Mouse (Mus musculus): ENCODE measurements around the gene Fibcd1. TPM values are rescaled to one million over a fixed set of nuclear protein-coding genes. Genes with fewer than 3 reads are reported as not detected.

Fibcd1 gene
- total RNA-seq, 2 experiments from 2014 or later: 7.0 to 13.3 TPM

DNA sequence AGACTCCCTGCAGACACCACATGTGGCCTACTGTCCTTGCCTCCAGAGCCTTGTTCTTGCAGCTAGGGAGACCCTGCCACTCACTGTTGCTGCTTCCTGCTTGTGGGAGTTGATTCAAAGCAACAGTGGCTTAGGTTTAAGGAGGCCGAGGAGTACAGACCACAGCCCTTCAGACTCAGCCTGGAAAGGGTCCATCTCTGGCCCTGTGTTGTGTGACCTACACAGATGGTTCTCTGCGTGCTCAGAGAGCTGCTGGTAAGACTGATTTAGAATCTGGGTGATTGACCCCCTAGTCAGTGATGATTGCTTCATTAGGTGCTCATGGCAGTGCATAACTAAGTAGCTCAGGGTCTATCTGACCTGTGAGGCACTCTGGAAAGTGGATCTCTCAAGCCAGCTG is 56.6 kb downstream of the Fibcd1 start:
- no peak for DNase-seq (ENCODE audit: extremely low spot score in 1 of 2, low spot score in 2 of 2)
- intact Hi-C loops (cut with DNase I): loop anchor here (5.0 kb wide), 3 partner anchors 98 to 307 kb away; partner anchors contain the start of gene Lamc3

DNA sequence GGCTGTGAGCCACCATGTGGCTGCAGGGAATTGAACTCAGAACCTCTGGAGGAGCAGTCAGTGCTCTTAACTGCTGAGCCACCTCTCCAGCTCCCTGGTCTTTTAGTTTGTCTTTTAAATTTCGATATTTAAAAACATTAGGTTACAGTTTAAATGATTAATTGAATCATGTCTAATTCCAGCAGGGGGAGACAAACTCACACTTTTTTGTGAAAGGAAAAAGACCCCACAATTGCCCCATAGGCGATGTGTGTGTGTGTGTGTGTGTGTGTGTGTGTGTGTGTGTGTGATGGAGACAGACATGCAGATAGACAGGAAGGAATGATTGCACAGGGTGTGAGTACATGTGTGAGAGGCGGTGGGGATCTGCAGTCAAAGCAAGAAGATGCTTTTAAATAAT is 57.6 kb downstream of the Fibcd1 start:
- intact Hi-C loops (cut with DNase I): loop anchor here (5.0 kb wide), 3 partner anchors 99 to 306 kb away; partner anchors contain the start of gene Lamc3
- no peak for DNase-seq (ENCODE audit: extremely low spot score in 1 of 2, low spot score in 2 of 2)

DNA sequence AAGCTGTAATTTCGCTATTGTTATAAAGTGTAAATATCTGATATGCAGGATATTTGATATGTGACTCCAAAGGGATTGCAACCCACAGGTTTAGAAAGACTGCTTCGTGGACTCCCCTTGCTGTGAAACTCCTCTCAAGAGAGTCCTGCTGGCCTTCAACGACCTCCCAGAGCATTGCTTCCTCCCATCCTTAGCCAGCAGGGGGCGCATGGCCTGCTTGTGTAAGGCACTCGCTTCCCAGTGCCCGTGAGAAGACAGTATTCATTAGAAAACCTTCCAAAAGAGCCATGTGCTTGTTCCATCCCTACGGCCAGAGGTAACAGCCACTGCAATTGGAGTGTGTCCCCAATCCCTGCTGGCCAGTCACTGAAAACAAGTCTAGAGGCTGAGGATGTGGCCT is 58.8 kb downstream of the Fibcd1 start:
- DNase-seq (ENCODE audit: extremely low spot score in 1 of 2, low spot score in 2 of 2): peak; percentile 63 to 86

DNA sequence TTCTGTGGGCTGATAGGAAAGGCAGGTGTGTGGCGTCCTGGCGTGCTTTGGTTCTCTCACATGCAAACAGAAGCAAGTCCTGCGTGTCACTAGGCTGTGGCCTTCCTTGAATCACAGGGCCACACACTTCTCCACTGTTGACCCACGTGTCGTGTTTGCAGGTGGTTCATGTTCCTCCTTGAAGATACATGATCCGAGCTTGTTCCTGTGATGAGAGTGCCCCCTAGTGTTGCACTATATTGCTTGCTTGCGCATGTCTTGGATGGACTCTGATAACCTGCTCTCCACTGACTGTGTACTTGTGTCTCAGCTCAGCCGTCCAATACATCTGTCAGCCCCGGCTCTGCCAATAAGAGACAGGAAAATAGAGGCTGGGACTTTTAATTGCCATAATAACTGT is 60.7 kb downstream of the Fibcd1 start:
- peak; percentile 80 to 84 for DNase-seq (ENCODE audit: extremely low spot score in 1 of 2, low spot score in 2 of 2)
- intact Hi-C loops (cut with DNase I): loop anchor here (5.0 kb wide), 3 partner anchors 102 to 303 kb away; partner anchors contain the start of gene Lamc3

More for the DNA sequence above, 58.8 kb downstream of the Fibcd1 start:
- intact Hi-C loops (cut with DNase I): loop anchor here (2.0 to 5.0 kb wide), 4 partner anchors 100 to 305 kb away; partner anchors contain the start of gene Lamc3

DNA sequence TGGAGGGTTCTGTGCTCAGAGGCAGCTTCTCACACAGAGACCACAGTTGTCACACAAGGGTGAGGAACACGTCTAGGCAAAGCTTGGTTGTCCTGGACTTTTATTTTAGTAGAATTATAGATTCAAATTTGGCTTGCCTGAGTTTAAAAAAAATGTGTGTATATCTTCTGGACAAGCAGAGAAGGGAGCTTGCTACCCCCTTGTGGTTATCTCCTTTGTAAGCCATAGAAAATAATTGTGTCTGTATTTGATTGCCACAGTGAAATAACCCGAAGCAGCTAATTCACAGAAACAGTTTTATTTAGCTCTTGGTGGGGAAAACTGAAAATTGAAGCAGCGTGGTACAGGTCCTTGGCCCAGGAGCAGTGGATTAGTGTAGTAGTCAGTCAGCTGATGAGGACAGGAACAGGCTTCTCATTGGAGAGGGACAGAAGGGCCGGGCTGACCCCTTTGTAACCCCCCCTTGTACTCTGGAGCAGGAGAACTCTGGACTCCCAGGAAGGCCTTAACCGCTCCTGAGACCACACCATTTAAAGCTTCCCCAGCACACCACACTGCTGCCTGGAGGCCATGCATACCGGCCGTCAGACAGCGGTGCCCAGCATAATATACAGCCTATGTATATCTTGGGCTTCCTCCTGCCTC is 62.7 kb downstream of the Fibcd1 start:
- DNase-seq (ENCODE audit: extremely low spot score in 1 of 2, low spot score in 2 of 2): no peak
- intact Hi-C loops (cut with DNase I): loop anchor here (5.0 kb wide), 1 partner anchor 81 kb away; no protein-coding TSS in a partner anchor

DNA sequence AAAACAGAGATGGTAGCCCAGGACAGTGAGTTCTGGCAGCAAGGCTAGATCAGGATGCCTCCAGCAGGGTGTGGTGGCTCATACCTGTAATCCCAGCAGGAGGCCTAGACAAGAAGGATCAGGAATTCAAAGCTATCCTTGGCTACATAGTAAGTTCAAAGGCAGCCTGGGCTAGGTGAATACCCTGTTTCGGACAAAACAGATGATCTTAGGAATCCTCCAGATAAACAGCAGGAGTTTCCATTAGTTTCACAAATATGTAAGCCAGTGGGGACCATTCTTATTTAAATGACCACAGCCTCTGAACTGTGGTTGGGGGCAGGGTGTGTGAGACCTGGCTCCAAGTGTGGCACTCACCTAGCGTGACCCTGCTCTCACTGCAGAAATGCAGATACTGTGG is 66.5 kb downstream of the Fibcd1 start:
- intact Hi-C loops (cut with DNase I): no loop called here
- DNase-seq (ENCODE audit: extremely low spot score in 1 of 2, low spot score in 2 of 2): no peak

GRCm38 (mm10) chr2:31776479-31776878 is 69.3 kb downstream of the Fibcd1 start:
- DNase-seq (ENCODE audit: extremely low spot score in 1 of 2, low spot score in 2 of 2): no peak
- intact Hi-C loops (cut with DNase I): no loop called here

GRCm38 (mm10) chr2:31770781-31771441 is 74.9 kb downstream of the Fibcd1 start:
- DNase-seq (ENCODE audit: extremely low spot score in 1 of 2, low spot score in 2 of 2): peak in 1 of 2 experiments; percentile 64
- intact Hi-C loops (cut with DNase I): no loop called here

DNA sequence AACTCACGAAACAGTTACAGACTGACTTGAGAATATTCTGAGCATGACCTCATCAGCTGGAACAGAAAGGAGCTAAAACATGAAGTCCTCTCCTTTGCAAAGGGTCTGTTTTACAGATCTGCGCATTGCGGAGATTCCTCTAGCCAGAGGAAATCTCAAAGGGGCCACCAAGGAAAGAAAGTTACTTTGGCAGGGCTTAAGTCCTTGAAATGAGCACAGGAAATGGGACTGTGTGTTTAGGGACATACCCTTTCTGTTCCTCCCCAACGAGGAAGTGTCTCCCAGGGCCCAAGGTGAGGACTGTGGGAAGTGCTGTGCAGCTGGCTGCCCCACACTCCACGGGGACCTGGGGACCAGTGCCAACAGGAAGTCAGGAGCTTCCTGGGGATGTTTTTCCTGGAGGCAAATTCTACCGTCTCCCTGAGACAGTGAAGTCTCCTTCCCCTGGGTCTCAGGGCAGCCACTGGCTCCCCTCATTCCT is 76.1 kb downstream of the Fibcd1 start:
- DNase-seq (ENCODE audit: extremely low spot score in 1 of 2, low spot score in 2 of 2): peak in 1 of 2 experiments; percentile 85
- intact Hi-C loops (cut with DNase I): no loop called here

- DNase-seq (ENCODE audit: extremely low spot score in 1 of 2, low spot score in 2 of 2): no peak
- intact Hi-C loops (cut with DNase I): no loop called here
Measured at GRCm38 (mm10) chr2:31769115-31769514, 76.7 kb downstream of the Fibcd1 start.

GRCm38 (mm10) chr2:31767815-31768214 is 78.0 kb downstream of the Fibcd1 start:
- intact Hi-C loops (cut with DNase I): no loop called here

DNA sequence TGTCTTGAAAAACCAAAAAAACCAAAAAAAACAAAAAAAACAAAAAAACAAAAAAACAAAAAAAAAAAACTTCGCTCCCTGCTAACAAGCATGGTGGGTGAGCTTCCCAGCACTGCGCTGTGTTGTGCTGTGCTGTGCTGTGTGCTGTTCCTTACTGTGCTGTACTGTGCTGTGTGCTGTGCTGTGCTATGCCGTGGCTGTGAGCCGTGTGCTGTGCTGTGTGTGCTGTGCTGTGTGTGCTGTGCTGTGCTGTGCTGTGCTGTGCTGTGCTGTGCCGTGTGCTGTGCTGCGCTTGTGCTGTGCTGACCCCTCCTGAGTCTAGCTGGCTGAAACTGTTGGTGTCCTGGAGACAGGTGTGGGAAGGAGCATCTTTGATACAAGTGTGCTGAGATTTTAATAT is 78.7 kb downstream of the Fibcd1 start:
- DNase-seq (ENCODE audit: extremely low spot score in 1 of 2, low spot score in 2 of 2): no peak
- intact Hi-C loops (cut with DNase I): no loop called here

More at GRCm38 (mm10) chr2:31767815-31768214, 78.0 kb downstream of the Fibcd1 start:
- no peak for DNase-seq (ENCODE audit: extremely low spot score in 1 of 2, low spot score in 2 of 2)

Other genes with a start within 250 kb of the Fibcd1 start
- under 1 TPM; 0.36 to 0.54 TPM for gene Prdm12, start 206.0 kb downstream of the Fibcd1 start, total RNA-seq (2021)
- 10 to 100 TPM; 24.2 to 26.3 TPM for gene Exosc2, start 175.3 kb downstream of the Fibcd1 start, total RNA-seq (2021)
- gene Abl1, start 157.6 kb downstream of the Fibcd1 start, total RNA-seq (2021): 10 to 100 TPM; 39.7 to 40.5 TPM
- gene Qrfp, start 35.4 kb downstream of the Fibcd1 start, total RNA-seq (2021): not detected
- 1 to 10 TPM; 8.8 to 9.2 TPM for gene Lamc3, start 41.3 kb upstream of the Fibcd1 start, total RNA-seq (2021)
- gene Aif1l, start 104.1 kb upstream of the Fibcd1 start, total RNA-seq (2021): 1 to 10 TPM; 3.7 to 5.4 TPM
- gene Nup214, start 128.4 kb upstream of the Fibcd1 start, total RNA-seq (2021): 10 to 100 TPM; 42.0 to 43.5 TPM
- gene Fam78a, start 238.9 kb upstream of the Fibcd1 start, total RNA-seq (2021): 1 to 10 TPM; 1.2 to 2.3 TPM
- gene Plpp7, start 249.5 kb upstream of the Fibcd1 start, total RNA-seq (2021): 10 to 100 TPM; 18.7 to 22.9 TPM